ENCODE assay signal across 30 mouse cellular contexts in genomic region chr14:76295411-76296169, GRCm38 (mm10).
DNase-seq lines count a peak whose midpoint lies in the region; ATAC-seq and TF ChIP-seq lines count a peak whose summit lies in the region.
"Had no signal": no experiment of that assay in that cellular context is flagged by ENCODE, and none has a peak within 500 bp of the region (broad histone marks: within the 10 kb centered on the region; RNA-seq: fewer than 3 reads in every experiment).

No protein-coding gene starts in this region.

- no peaks in the 10 kb centered on the region for H3K27me3 ChIP-seq in lung, postnatal 0 days (replicated peaks; ENCODE audit: insufficient read depth, low read length)
- H3K27me3 ChIP-seq in forebrain, embryonic 16.5 days (replicated peaks; ENCODE audit: control insufficient read depth, insufficient read depth, low read length): no peaks in the 10 kb centered on the region
- H3K27me3 ChIP-seq: heart, embryonic 13.5 days; hindbrain, embryonic 15.5 days; liver, embryonic 12.5 days; midbrain, embryonic 12.5 days; stomach, embryonic 15.5 days had no signal

- no peaks in the 10 kb centered on the region for H3K9me3 ChIP-seq in lung, postnatal 0 days (ENCODE audit: low read length)
- H3K9me3 ChIP-seq in forebrain, embryonic 16.5 days (ENCODE audit: control insufficient read depth, low read length): no peaks in the 10 kb centered on the region
- H3K9me3 ChIP-seq: heart, embryonic 13.5 days; hindbrain, embryonic 10.5 days; hindbrain, embryonic 15.5 days; liver, embryonic 12.5 days; megakaryocyte, embryonic 14.5 days; midbrain, embryonic 12.5 days; stomach, embryonic 15.5 days had no signal

- TF ChIP-seq CTCF in lung, postnatal 0 days (IDR thresholded peaks at IDR 0.05): no peak

- intact Hi-C loops in heart, postnatal 10 days (cut with DNase I): no loop called here

- DNase-seq in NIH3T3 (ENCODE audit: low read depth): peak; percentile 25
- peak; percentile 32 to 40 for DNase-seq in lung, adult 18-20 months
- peak; percentile 80 for DNase-seq in lung, postnatal 0 days (ENCODE audit: low spot score)
- peak; percentile 22 to 37 for DNase-seq in lung, postnatal 4 days
- no peak for DNase-seq in heart, postnatal 10 days
- no peak for DNase-seq in adrenal gland, postnatal 36 days
- DNase-seq: adrenal gland, postnatal 25 days; cerebellum, adult 2 months; cerebellum, postnatal 14 days; forebrain, postnatal 0 days; gastrocnemius, postnatal 25 days; heart, adult 18-20 months; heart, postnatal 14 days; kidney, adult 18-20 months; layer of hippocampus, postnatal 36 days; left cerebral cortex, postnatal 4 days; liver, postnatal 0 days; right cerebral cortex, postnatal 25 days; thymus, postnatal 25 days had no signal

- TF ChIP-seq EP300 in lung, postnatal 0 days (IDR thresholded peaks at IDR 0.05): peak; percentile 71

- H3K36me3 ChIP-seq in lung, postnatal 0 days (ENCODE audit: insufficient read depth, low read length): no peaks in the 10 kb centered on the region
- no peaks in the 10 kb centered on the region for H3K36me3 ChIP-seq in forebrain, embryonic 16.5 days (ENCODE audit: control insufficient read depth, insufficient read depth)
- H3K36me3 ChIP-seq: heart, embryonic 13.5 days; hindbrain, embryonic 10.5 days; hindbrain, embryonic 15.5 days; liver, embryonic 12.5 days; midbrain, embryonic 12.5 days; stomach, embryonic 15.5 days had no signal

- H3K4me1 ChIP-seq in lung, postnatal 0 days (ENCODE audit: insufficient read depth, low read depth, low read length): no peaks in the 10 kb centered on the region
- H3K4me1 ChIP-seq in forebrain, embryonic 16.5 days (replicated peaks; ENCODE audit: control insufficient read depth, insufficient read depth, low read length): no peaks in the 10 kb centered on the region
- H3K4me1 ChIP-seq: hindbrain, embryonic 15.5 days; liver, embryonic 12.5 days; megakaryocyte, embryonic 14.5 days; midbrain, embryonic 12.5 days; stomach, embryonic 15.5 days had no signal

- H3K27ac ChIP-seq in lung, postnatal 0 days (ENCODE audit: low read length): no peak overlapping the region
- H3K27ac ChIP-seq in forebrain, embryonic 16.5 days (ENCODE audit: low read length): no peak overlapping the region
- H3K27ac ChIP-seq: heart, embryonic 13.5 days; hindbrain, embryonic 10.5 days; hindbrain, embryonic 15.5 days; kidney, postnatal 0 days; liver, embryonic 12.5 days; midbrain, embryonic 12.5 days; stomach, embryonic 15.5 days had no signal

- no peak overlapping the region for H3K9ac ChIP-seq in lung, postnatal 0 days (replicated peaks; ENCODE audit: low read depth)
- no peak overlapping the region for H3K9ac ChIP-seq in forebrain, embryonic 16.5 days (replicated peaks; ENCODE audit: low read depth, low read length)
- H3K9ac ChIP-seq: forebrain, postnatal 0 days; heart, embryonic 13.5 days; hindbrain, embryonic 15.5 days; liver, embryonic 12.5 days; liver, postnatal 0 days; midbrain, embryonic 12.5 days; stomach, embryonic 15.5 days had no signal

- no peak overlapping the region for H3K4me3 ChIP-seq in lung, postnatal 0 days (ENCODE audit: low read depth, low read length)
- H3K4me3 ChIP-seq in forebrain, embryonic 16.5 days (replicated peaks; ENCODE audit: low read length): no peak overlapping the region
- H3K4me3 ChIP-seq: erythroblast, embryonic 14.5 days; heart, embryonic 13.5 days; hindbrain, embryonic 10.5 days; hindbrain, embryonic 15.5 days; liver, embryonic 12.5 days; megakaryocyte, embryonic 14.5 days; midbrain, embryonic 12.5 days; stomach, embryonic 15.5 days had no signal

- peak; percentile 91 for ATAC-seq in lung, postnatal 0 days
- ATAC-seq in forebrain, embryonic 16.5 days: no peak
- ATAC-seq: CD4-positive, CD25-positive, alpha-beta regulatory T cell, adult 4 months; forebrain, postnatal 0 days; liver, embryonic 12.5 days; liver, postnatal 0 days had no signal

- H3K4me2 ChIP-seq in lung, postnatal 0 days (replicated peaks; ENCODE audit: low read depth, low read length): 0 out of 2 replicates have a peak overlapping the region, but pooled peaks have one; percentile 11
- H3K4me2 ChIP-seq in forebrain, embryonic 16.5 days (ENCODE audit: low read length): no peak overlapping the region
- H3K4me2 ChIP-seq: heart, embryonic 13.5 days; hindbrain, embryonic 15.5 days; liver, embryonic 12.5 days; midbrain, embryonic 12.5 days; stomach, embryonic 15.5 days had no signal

- 48% methylated on average over 18 of the region's 18 CpGs for WGBS in lung, postnatal 0 days
- 88% methylated on average over 18 of the region's 18 CpGs for WGBS in forebrain, embryonic 16.5 days

Comparison
In these comparisons a context has a peak if more than half of its experiments do, and no peak if none do; other contexts are left out.
1. DNase-seq: peak in NIH3T3 (single experiment), lung, adult 18-20 months (2 of 2), lung, postnatal 0 days (single experiment) and lung, postnatal 4 days (2 of 2); none in heart, postnatal 10 days (0 of 2) and adrenal gland, postnatal 36 days (0 of 2).